Mouse (Mus musculus) midbrain, embryonic 14.5 days (tissue): Measurements from ENCODE around the gene Pih1d1. TPM values are rescaled to one million over a fixed set of nuclear protein-coding genes. Genes with fewer than 3 reads are reported as not detected.
A peak's percentile ranks its signal among the peaks of the same experiment; 100 is the strongest.

ENCODE experiments used
- ATAC-seq: fragments of 200-750 bp; cut with Nextera tagmentation; 2 replicates; pipeline ENCODE4 v1.8.0; 2017; ENCODE audit warnings: moderate number of reproducible peaks, moderate library complexity; ENCODE audit not compliant: low FRiP score, low TSS enrichment
- DNase-seq: peaks from one replicate; pipeline ENCODE4 v3.0.0-alpha.2; 2015
- H3K27ac ChIP-seq: fragments of 300-500 bp; sonication (generic); replicated peaks from 2 replicates; pipeline ENCODE4 v1.5.1; 2014; ENCODE audit warnings: mild to moderate bottlenecking, low read depth, low read length, moderate library complexity
- H3K27me3 ChIP-seq: fragments of 300-500 bp; sonication (generic); 2 replicates; pipeline ENCODE4 v1.6.1; 2014; ENCODE audit warnings: low read length, control low read depth, mixed read lengths; ENCODE audit not compliant: control insufficient read depth, insufficient read depth
- H3K36me3 ChIP-seq: fragments of 300-500 bp; sonication (generic); 2 replicates; pipeline ENCODE4 v1.6.1; 2014; ENCODE audit warnings: low read length, control low read depth; ENCODE audit not compliant: control insufficient read depth, insufficient read depth
- H3K4me1 ChIP-seq: fragments of 300-500 bp; sonication (generic); 2 replicates; pipeline ENCODE4 v1.6.1; 2014; ENCODE audit warnings: mild to moderate bottlenecking, antibody characterized with exemption, low read length, control low read depth; ENCODE audit not compliant: control insufficient read depth, insufficient read depth
- H3K4me2 ChIP-seq: fragments of 300-500 bp; sonication (generic); 2 replicates; pipeline ENCODE4 v1.6.1; 2014; ENCODE audit warnings: mild to moderate bottlenecking, low read length, moderate library complexity
- H3K4me3 ChIP-seq: fragments of 300-500 bp; sonication (generic); replicated peaks from 2 replicates; pipeline ENCODE4 v1.5.1; 2014; ENCODE audit warnings: low read depth, low read length
- H3K9ac ChIP-seq: fragments of 300-500 bp; sonication (generic); replicated peaks from 2 replicates; pipeline ENCODE4 v1.6.1; 2014; ENCODE audit warnings: mild to moderate bottlenecking, low read length, moderate library complexity
- H3K9me3 ChIP-seq: fragments of 300-500 bp; sonication (generic); 2 replicates; pipeline ENCODE4 v1.6.1; 2016; ENCODE audit warnings: low read length, control low read depth, mixed read lengths; ENCODE audit not compliant: control insufficient read depth
- WGBS: fragments of 180-500 bp; shearing (Covaris S2); extraction: QIAGEN DNeasy Blood & Tissue Kit; methylation state at CpG from one replicate; pipeline ENCODE4 v1.1.7; 2014; 5-methylcytosine and 5-hydroxymethylcytosine counted together
- polyA plus RNA-seq: library from polyadenylated mRNA; unstranded; fragments of >200 nt; fragmentation: Nextera tagmentation; extraction: Ambion mirVana; gene quantifications from 2 replicates; pipeline ENCODE4 v1.2.1, GENCODE M21; 2014

The Pih1d1 gene
- polyA plus RNA-seq, 1 experiment from 2014 or later, result 96.2 TPM

DNA sequence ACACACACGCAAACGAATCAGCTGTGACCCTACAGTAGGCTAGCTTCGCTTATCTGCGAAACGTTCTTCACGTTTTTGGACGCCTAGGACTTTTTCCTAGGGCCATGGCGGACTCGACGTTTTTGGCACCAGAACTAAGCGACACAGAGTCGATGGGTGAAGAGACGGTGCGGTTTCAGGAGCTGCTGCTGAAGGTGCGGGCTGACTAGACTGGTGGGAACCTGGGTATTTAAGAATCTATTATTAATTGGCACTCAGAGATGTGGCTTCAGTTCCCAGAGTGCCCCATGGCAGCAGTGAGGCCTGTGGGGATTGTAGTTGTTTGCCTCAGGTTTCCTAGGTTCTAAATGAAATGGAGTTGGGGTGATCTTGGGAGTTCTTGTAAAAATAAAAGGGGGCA is 2.1 kb downstream of the Pih1d1 start:
- Histone ChIP-seq H3K4me3 (no peak overlapping the region), H3K9ac (no peak overlapping the region), H3K4me2 (no peak overlapping the region), H3K27ac (no peak overlapping the region), H3K36me3 (peaks cover 33% of the 10 kb centered on the region; the same call in 1 of the 2 replicates), H3K4me1 (peaks cover 14% of the 10 kb centered on the region), H3K9me3 (no peaks in the 10 kb centered on the region), H3K27me3 (no peaks in the 10 kb centered on the region)
- ATAC-seq, result no peak
- DNase-seq, result no peak
- WGBS, result 95% methylated on average over 15 of the region's 15 CpGs

GRCm38 (mm10) chr7:45157459-45157858 is 3.4 kb downstream of the Pih1d1 start:
- peaks cover 18% of the 10 kb centered on the region for H3K4me1 ChIP-seq
- H3K9ac ChIP-seq, result no peak overlapping the region
- no peaks in the 10 kb centered on the region for H3K27me3 ChIP-seq
- H3K9me3 ChIP-seq, result no peaks in the 10 kb centered on the region
- H3K36me3 ChIP-seq, result peaks cover 33% of the 10 kb centered on the region; the same call in 1 of the 2 replicates
- no peak overlapping the region for H3K27ac ChIP-seq
- ATAC-seq (no peak), DNase-seq (no peak)
- WGBS, result 86% methylated on average over 14 of the region's 14 CpGs
- H3K4me2 ChIP-seq, result no peak overlapping the region
- H3K4me3 ChIP-seq, result no peak overlapping the region

GRCm38 (mm10) chr7:45158991-45159390 is 4.9 kb downstream of the Pih1d1 start:
- Histone ChIP-seq H3K4me1 (peaks cover 21% of the 10 kb centered on the region), H3K9me3 (no peaks in the 10 kb centered on the region), H3K4me2 (no peak overlapping the region), H3K27ac (no peak overlapping the region), H3K4me3 (no peak overlapping the region), H3K9ac (no peak overlapping the region), H3K27me3 (peaks cover 11% of the 10 kb centered on the region), H3K36me3 (peaks cover 33% of the 10 kb centered on the region; the same call in 1 of the 2 replicates)
- 93% methylated on average over 6 of the region's 6 CpGs for WGBS
- DNase-seq, result no peak
- no peak for ATAC-seq

- ATAC-seq (no peak), DNase-seq (no peak)
- 92% methylated on average over 6 of the region's 6 CpGs for WGBS
- Histone ChIP-seq H3K4me2 (no peak overlapping the region), H3K4me1 (peaks cover 15% of the 10 kb centered on the region), H3K9ac (no peak overlapping the region), H3K27me3 (peaks cover 25% of the 10 kb centered on the region), H3K4me3 (no peak overlapping the region), H3K27ac (no peak overlapping the region), H3K36me3 (peaks cover 33% of the 10 kb centered on the region; the same call in 1 of the 2 replicates), H3K9me3 (no peaks in the 10 kb centered on the region)
These were observed 6.3 kb downstream of the Pih1d1 start for GRCm38 (mm10) chr7:45160316-45160800.

DNA sequence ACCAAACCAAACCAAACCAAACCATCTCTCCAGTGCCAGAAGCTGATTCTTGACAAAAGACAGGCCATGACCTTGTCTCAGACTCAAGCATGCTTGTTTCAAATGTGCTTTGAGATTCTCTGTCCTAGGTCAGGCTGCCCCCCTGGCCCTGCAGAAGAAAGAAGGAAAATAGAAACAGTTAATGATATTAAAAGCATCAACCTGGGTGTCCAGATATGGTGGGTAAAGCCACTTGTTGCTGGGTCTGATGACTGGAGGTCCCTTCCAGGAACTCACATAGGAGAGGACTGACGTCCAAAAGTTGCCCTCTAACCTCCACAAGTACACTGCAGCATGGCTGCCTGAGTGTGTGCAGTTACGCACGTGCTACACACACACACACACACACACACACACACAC is 6.8 kb downstream of the Pih1d1 start:
- whole genome bisulfite sequencing, result 97% methylated on average over 3 of the region's 3 CpGs
- Histone ChIP-seq H3K27me3 (peaks cover 30% of the 10 kb centered on the region), H3K4me2 (no peak overlapping the region), H3K9ac (no peak overlapping the region), H3K36me3 (peaks cover 33% of the 10 kb centered on the region; the same call in 1 of the 2 replicates), H3K27ac (no peak overlapping the region), H3K9me3 (no peaks in the 10 kb centered on the region), H3K4me1 (peaks cover 12% of the 10 kb centered on the region), H3K4me3 (no peak overlapping the region)
- no peak for DNase-seq
- ATAC-seq, result no peak

DNA sequence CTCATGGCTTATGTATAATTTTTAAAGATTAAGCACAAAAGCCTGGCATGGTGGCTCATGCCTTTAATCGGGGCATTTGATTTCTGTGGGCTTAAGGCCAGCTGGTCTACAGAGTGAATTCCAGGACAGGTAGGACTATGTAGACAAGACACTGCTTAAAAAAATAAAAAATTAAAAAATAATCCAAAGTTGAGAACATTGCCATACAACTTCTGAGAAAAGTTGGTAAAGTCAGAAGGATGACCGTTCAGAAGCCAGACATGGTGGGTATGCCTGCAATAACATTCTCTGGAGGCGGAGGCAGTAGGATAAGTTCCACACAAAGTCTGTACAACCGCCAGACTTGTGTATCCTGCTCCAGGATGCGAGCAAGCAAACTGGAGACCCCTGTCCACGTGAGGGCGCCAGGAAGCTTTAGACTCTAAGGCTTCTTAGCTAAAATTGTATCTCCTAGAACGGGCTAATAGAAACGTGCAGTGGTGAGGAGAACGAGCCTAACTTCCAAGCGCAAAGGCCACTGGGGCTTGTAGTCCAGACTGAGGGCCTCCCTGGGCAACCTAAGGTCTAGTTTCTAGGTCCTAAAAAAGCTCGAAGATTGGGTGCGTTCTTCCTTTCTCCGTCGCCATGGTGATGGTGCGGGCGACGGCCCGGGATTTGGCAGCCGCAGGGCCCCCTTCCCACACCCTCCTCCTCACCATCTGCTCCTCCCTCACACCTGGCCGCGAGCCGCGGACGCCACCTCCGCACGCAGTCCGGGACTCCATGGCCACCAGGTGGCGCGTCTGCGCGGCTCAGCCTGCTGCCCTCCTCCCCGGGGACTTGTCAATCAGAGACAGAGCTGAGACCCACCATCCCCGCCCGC is 7.7 kb downstream of the Pih1d1 start:
- H3K4me3 ChIP-seq, result peak overlapping the region; percentile 34
- DNase-seq (peak; percentile 95), ATAC-seq (peak; percentile 85)
- no peak overlapping the region for H3K9ac ChIP-seq
- 5% methylated on average over 35 of the region's 35 CpGs for WGBS
- H3K9me3 ChIP-seq, result no peaks in the 10 kb centered on the region
- peaks cover 12% of the 10 kb centered on the region for H3K4me1 ChIP-seq
- peaks cover 40% of the 10 kb centered on the region for H3K27me3 ChIP-seq
- peak overlapping the region; percentile 66 for H3K4me2 ChIP-seq
- H3K27ac ChIP-seq, result no peak overlapping the region
- peaks cover 33% of the 10 kb centered on the region; the same call in 1 of the 2 replicates for H3K36me3 ChIP-seq

DNA sequence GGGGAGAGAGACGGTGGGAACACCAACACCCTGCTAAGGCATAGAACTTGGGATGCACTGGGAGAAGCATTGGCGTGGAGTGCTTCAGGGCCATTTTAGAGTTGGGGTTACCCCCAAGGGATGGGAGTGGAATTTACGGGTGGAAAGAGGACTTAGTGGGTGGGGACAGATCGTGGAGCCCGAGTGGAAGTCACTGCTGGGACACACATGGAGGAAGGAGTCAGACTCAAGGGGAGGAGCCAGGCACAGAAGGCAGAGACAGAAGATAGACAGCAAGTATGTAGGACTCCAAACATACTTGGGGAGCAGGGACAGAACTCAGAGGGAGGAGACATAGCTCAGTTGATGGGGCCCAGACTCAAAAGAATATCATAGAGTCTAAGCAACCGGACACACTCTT is 8.4 kb downstream of the Pih1d1 start:
- ATAC-seq, result peak; percentile 34; the same call in 1 of the 2 replicates
- Histone ChIP-seq H3K27ac (no peak overlapping the region), H3K4me3 (peak overlapping the region; percentile 34), H3K9me3 (no peaks in the 10 kb centered on the region), H3K4me1 (peaks cover 12% of the 10 kb centered on the region), H3K9ac (0 out of 2 replicates have a peak overlapping the region, but pooled peaks have one; percentile 16), H3K36me3 (peaks cover 28% of the 10 kb centered on the region; the same call in 1 of the 2 replicates), H3K27me3 (peaks cover 47% of the 10 kb centered on the region), H3K4me2 (peak overlapping the region; percentile 66)
- no peak for DNase-seq
- 22% methylated on average over 6 of the region's 6 CpGs for WGBS

GRCm38 (mm10) chr7:45162996-45163615 is 9.0 kb downstream of the Pih1d1 start:
- DNase-seq (no peak), ATAC-seq (no peak)
- H3K4me3 ChIP-seq, result no peak overlapping the region; the same call in 1 of the 2 replicates
- H3K27me3 ChIP-seq, result peaks cover 52% of the 10 kb centered on the region
- peaks cover 16% of the 10 kb centered on the region for H3K4me1 ChIP-seq
- H3K4me2 ChIP-seq, result peak overlapping the region; percentile 66; the same call in 1 of the 2 replicates
- H3K9me3 ChIP-seq, result no peaks in the 10 kb centered on the region
- no peak overlapping the region for H3K27ac ChIP-seq
- no peak overlapping the region for H3K9ac ChIP-seq
- WGBS, result 72% methylated on average over 9 of the region's 9 CpGs
- 0 out of 2 replicates have a peak, but pooled peaks cover 23% of the 10 kb centered on the region for H3K36me3 ChIP-seq
